Mouse (Mus musculus): ENCODE results near the gene Gm21954. TPM values are rescaled to one million over a fixed set of nuclear protein-coding genes. Genes with fewer than 3 reads are reported as not detected.

Gm21954 gene
- total and polyA plus RNA-seq, 2 experiments, result not detected

- 35% methylated on average over 4 of the region's 4 CpGs for WGBS
- TF ChIP-seq CTCF (IDR thresholded peaks at IDR 0.05; ENCODE audit: low read depth, low read length), result peak; percentile 11; the same call in 1 of the 2 replicates
- no peak for TF ChIP-seq POLR2A (IDR thresholded peaks at IDR 0.05; ENCODE audit: extremely low read depth, insufficient read depth, low read length)
- DNase-seq (ENCODE audit: extremely low read depth, low read depth, low spot score), result no peak
- Histone ChIP-seq H3K27ac (replicated peaks; ENCODE audit: insufficient read depth, low read depth, low read length) (no peak overlapping the region), H3K4me1 (ENCODE audit: control insufficient read depth, insufficient read depth, low read length) (no peaks in the 10 kb centered on the region), H3K27me3 (ENCODE audit: control insufficient read depth, insufficient read depth, low read length) (no peaks in the 10 kb centered on the region), H3K36me3 (ENCODE audit: control insufficient read depth, insufficient read depth, low read length) (no peaks in the 10 kb centered on the region), H3K9ac (ENCODE audit: low read depth, low read length) (no peak overlapping the region), H3K4me3 (ENCODE audit: insufficient read depth, low read depth, low read length) (no peak overlapping the region), H3K79me2 (ENCODE audit: control insufficient read depth, insufficient read depth, low read length) (no peaks in the 10 kb centered on the region)
Measured at GRCm38 (mm10) chr3:55494348-55494747, 22.3 kb upstream of the Gm21954 start.

- TF ChIP-seq CTCF (IDR thresholded peaks at IDR 0.05; ENCODE audit: low read depth, low read length) (no peak), POLR2A (IDR thresholded peaks at IDR 0.05; ENCODE audit: extremely low read depth, insufficient read depth, low read length) (no peak)
- 66% methylated on average over 6 of the region's 6 CpGs for WGBS
- Histone ChIP-seq H3K27ac (replicated peaks; ENCODE audit: insufficient read depth, low read depth, low read length) (no peak overlapping the region), H3K4me1 (ENCODE audit: control insufficient read depth, insufficient read depth, low read length) (no peaks in the 10 kb centered on the region), H3K27me3 (ENCODE audit: control insufficient read depth, insufficient read depth, low read length) (no peaks in the 10 kb centered on the region), H3K4me3 (ENCODE audit: insufficient read depth, low read depth, low read length) (no peak overlapping the region), H3K9ac (ENCODE audit: low read depth, low read length) (no peak overlapping the region), H3K79me2 (ENCODE audit: control insufficient read depth, insufficient read depth, low read length) (no peaks in the 10 kb centered on the region), H3K36me3 (ENCODE audit: control insufficient read depth, insufficient read depth, low read length) (no peaks in the 10 kb centered on the region)
- no peak for DNase-seq (ENCODE audit: extremely low read depth, low read depth, low spot score)
Measured at GRCm38 (mm10) chr3:55492021-55492420, 20.0 kb upstream of the Gm21954 start.

DNA sequence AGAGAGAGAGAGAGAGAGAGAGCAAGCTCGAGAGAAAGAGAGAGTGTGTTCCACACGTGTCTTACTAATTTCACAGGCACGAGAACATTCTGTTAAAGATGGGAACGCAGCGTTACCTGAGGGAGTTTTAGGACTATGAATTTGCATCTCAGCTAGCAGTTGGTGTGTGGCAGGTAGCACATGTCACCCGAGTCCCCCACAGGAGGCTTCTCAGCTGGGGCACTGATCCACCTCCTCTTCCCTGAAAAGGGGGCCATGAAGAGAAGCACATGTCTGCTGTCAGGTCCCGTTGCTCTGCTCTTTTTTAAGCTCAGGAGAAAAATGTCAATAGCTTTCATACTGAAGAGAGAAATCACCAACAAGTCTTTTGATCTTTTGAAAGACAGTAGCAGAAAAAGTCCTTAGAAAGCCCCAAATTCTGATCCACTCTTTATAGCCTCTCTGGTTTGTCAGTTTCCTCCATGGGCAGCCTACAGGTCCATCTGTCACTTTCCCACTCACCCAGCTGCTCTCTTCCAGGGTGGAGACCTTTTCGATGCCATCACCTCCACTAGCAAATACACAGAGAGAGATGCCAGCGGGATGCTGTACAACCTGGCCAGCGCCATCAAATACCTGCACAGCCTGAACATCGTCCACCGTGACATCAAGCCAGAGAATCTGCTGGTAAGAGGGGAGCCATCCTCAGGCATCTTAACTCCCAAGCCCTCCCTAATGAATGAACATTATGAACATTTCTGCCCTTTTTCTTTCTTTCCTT lies 17.4 kb upstream of the Gm21954 start:
- no peak overlapping the region for H3K9ac ChIP-seq (ENCODE audit: low read depth, low read length)
- H3K27me3 ChIP-seq (ENCODE audit: control insufficient read depth, insufficient read depth, low read length), result no peaks in the 10 kb centered on the region
- H3K27ac ChIP-seq (replicated peaks; ENCODE audit: insufficient read depth, low read depth, low read length), result no peak overlapping the region
- no peak overlapping the region for H3K4me3 ChIP-seq (ENCODE audit: insufficient read depth, low read depth, low read length)
- H3K4me1 ChIP-seq (ENCODE audit: control insufficient read depth, insufficient read depth, low read length), result no peaks in the 10 kb centered on the region
- no peaks in the 10 kb centered on the region for H3K36me3 ChIP-seq (ENCODE audit: control insufficient read depth, insufficient read depth, low read length)
- 79% methylated on average over 12 of the region's 12 CpGs for WGBS
- no peaks in the 10 kb centered on the region for H3K79me2 ChIP-seq (ENCODE audit: control insufficient read depth, insufficient read depth, low read length)
- no peak for DNase-seq (ENCODE audit: extremely low read depth, low read depth, low spot score)
- TF ChIP-seq POLR2A (IDR thresholded peaks at IDR 0.05; ENCODE audit: extremely low read depth, insufficient read depth, low read length) (no peak), CTCF (IDR thresholded peaks at IDR 0.05; ENCODE audit: low read depth, low read length) (no peak)

DNA sequence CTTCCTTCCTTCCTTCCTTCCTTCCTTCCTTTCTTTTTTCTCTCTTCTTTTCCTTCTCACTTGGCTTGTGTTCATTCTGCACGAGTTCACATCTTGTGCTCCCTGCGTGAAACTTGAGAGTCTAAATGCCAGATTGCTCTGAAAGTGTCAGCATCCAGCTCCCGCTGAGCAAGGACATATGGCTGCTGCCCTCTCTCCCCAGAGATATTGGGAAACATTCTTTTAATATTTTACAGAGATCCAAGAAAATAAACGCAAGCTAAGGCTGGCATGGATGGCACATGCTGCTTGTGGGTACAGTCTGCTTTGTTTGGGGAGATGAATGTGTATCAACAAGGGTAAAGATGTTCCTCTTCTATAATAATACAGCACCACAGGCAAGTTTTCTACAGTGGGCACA lies 11.3 kb upstream of the Gm21954 start:
- Histone ChIP-seq H3K9ac (ENCODE audit: low read depth, low read length) (no peak overlapping the region), H3K4me3 (ENCODE audit: insufficient read depth, low read depth, low read length) (no peak overlapping the region), H3K79me2 (ENCODE audit: control insufficient read depth, insufficient read depth, low read length) (no peaks in the 10 kb centered on the region), H3K4me1 (ENCODE audit: control insufficient read depth, insufficient read depth, low read length) (no peaks in the 10 kb centered on the region), H3K36me3 (ENCODE audit: control insufficient read depth, insufficient read depth, low read length) (no peaks in the 10 kb centered on the region), H3K27me3 (ENCODE audit: control insufficient read depth, insufficient read depth, low read length) (no peaks in the 10 kb centered on the region), H3K27ac (replicated peaks; ENCODE audit: insufficient read depth, low read depth, low read length) (no peak overlapping the region)
- 43% methylated on average over 4 of the region's 4 CpGs for WGBS
- TF ChIP-seq CTCF (IDR thresholded peaks at IDR 0.05; ENCODE audit: low read depth, low read length) (no peak), POLR2A (IDR thresholded peaks at IDR 0.05; ENCODE audit: extremely low read depth, insufficient read depth, low read length) (no peak)
- DNase-seq (ENCODE audit: extremely low read depth, low read depth, low spot score), result no peak

DNA sequence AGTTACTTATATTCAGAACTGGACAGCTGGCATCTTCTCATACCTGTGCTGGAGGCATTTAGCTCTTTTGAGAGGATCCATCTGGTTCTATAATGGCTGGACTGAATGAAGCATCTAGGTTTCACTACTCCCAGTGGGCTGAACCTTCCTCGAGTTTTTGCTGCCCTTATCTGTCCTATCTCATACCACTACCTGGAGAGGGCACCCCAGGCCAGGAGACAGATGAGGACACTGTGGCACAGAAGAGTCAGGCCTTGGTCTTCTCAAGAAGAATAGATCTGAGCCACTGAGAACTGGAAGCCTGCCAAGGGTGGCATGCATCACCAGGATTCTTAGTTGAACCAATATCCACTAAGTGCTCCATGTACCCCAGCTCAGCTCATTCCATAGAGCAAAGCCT lies 9.1 kb upstream of the Gm21954 start:
- 61% methylated on average over 1 of the region's 1 CpGs for WGBS
- H3K27ac ChIP-seq (replicated peaks; ENCODE audit: insufficient read depth, low read depth, low read length), result no peak overlapping the region
- H3K4me1 ChIP-seq (ENCODE audit: control insufficient read depth, insufficient read depth, low read length), result no peaks in the 10 kb centered on the region
- no peaks in the 10 kb centered on the region for H3K79me2 ChIP-seq (ENCODE audit: control insufficient read depth, insufficient read depth, low read length)
- H3K4me3 ChIP-seq (ENCODE audit: insufficient read depth, low read depth, low read length), result no peak overlapping the region
- no peaks in the 10 kb centered on the region for H3K27me3 ChIP-seq (ENCODE audit: control insufficient read depth, insufficient read depth, low read length)
- H3K36me3 ChIP-seq (ENCODE audit: control insufficient read depth, insufficient read depth, low read length), result no peaks in the 10 kb centered on the region
- no peak for TF ChIP-seq POLR2A (IDR thresholded peaks at IDR 0.05; ENCODE audit: extremely low read depth, insufficient read depth, low read length)
- no peak for TF ChIP-seq CTCF (IDR thresholded peaks at IDR 0.05; ENCODE audit: low read depth, low read length)
- DNase-seq (ENCODE audit: extremely low read depth, low read depth, low spot score), result no peak
- H3K9ac ChIP-seq (ENCODE audit: low read depth, low read length), result no peak overlapping the region

GRCm38 (mm10) chr3:55479306-55479705 lies 7.3 kb upstream of the Gm21954 start:
- Histone ChIP-seq H3K4me1 (ENCODE audit: control insufficient read depth, insufficient read depth, low read length) (no peaks in the 10 kb centered on the region), H3K36me3 (ENCODE audit: control insufficient read depth, insufficient read depth, low read length) (no peaks in the 10 kb centered on the region), H3K9ac (ENCODE audit: low read depth, low read length) (no peak overlapping the region), H3K27me3 (ENCODE audit: control insufficient read depth, insufficient read depth, low read length) (no peaks in the 10 kb centered on the region), H3K27ac (replicated peaks; ENCODE audit: insufficient read depth, low read depth, low read length) (no peak overlapping the region), H3K4me3 (ENCODE audit: insufficient read depth, low read depth, low read length) (no peak overlapping the region), H3K79me2 (ENCODE audit: control insufficient read depth, insufficient read depth, low read length) (no peaks in the 10 kb centered on the region)
- TF ChIP-seq POLR2A (IDR thresholded peaks at IDR 0.05; ENCODE audit: extremely low read depth, insufficient read depth, low read length) (no peak), CTCF (IDR thresholded peaks at IDR 0.05; ENCODE audit: low read depth, low read length) (no peak)
- 91% methylated on average over 4 of the region's 4 CpGs for whole genome bisulfite sequencing
- no peak for DNase-seq (ENCODE audit: extremely low read depth, low read depth, low spot score)
